26 mouse cellular contexts compared by ENCODE assay signal in genomic region chr17:12304658-12305057, GRCm38 (mm10).
"Had no signal": no experiment of that assay in that cellular context is flagged by ENCODE, and none has a peak within 500 bp of the region (broad histone marks: within the 10 kb centered on the region; RNA-seq: fewer than 3 reads in every experiment).

No protein-coding gene starts in this region.

- H3K4me2 ChIP-seq: forebrain, embryonic 15.5 days; heart, embryonic 12.5 days; hindbrain, embryonic 12.5 days; hindbrain, embryonic 15.5 days; kidney, embryonic 15.5 days; limb, embryonic 12.5 days; liver, embryonic 11.5 days; liver, embryonic 13.5 days had no signal

- DNase-seq: forebrain, postnatal 0 days; gastrocnemius, postnatal 10 days; gastrocnemius, postnatal 25 days; heart, postnatal 4 days; kidney, adult 11 months; kidney, adult 2 months; kidney, adult 9 months; kidney, postnatal 14 days; kidney, postnatal 36 days; liver; liver, embryonic 13.5 days had no signal

- H3K36me3 ChIP-seq: forebrain, embryonic 15.5 days; heart, embryonic 12.5 days; hindbrain, embryonic 10.5 days; hindbrain, embryonic 12.5 days; hindbrain, embryonic 15.5 days; kidney, embryonic 15.5 days; limb, embryonic 10.5 days; liver, embryonic 13.5 days had no signal

- H3K9me3 ChIP-seq: forebrain, embryonic 15.5 days; heart, embryonic 12.5 days; hindbrain, embryonic 10.5 days; hindbrain, embryonic 12.5 days; hindbrain, embryonic 15.5 days; kidney, embryonic 15.5 days; limb, embryonic 10.5 days; limb, embryonic 12.5 days; liver, embryonic 13.5 days had no signal

- ATAC-seq: forebrain, embryonic 15.5 days; forebrain, postnatal 0 days; hindbrain, postnatal 0 days; intestine, embryonic 16.5 days had no signal

- H3K9ac ChIP-seq: forebrain, embryonic 15.5 days; forebrain, postnatal 0 days; heart, embryonic 12.5 days; hindbrain, embryonic 12.5 days; hindbrain, embryonic 15.5 days; kidney, embryonic 15.5 days; limb, embryonic 12.5 days; liver, embryonic 13.5 days had no signal

- H3K4me3 ChIP-seq: forebrain, embryonic 15.5 days; heart, adult 2 months; heart, embryonic 12.5 days; hindbrain, embryonic 10.5 days; hindbrain, embryonic 12.5 days; hindbrain, embryonic 15.5 days; kidney, embryonic 15.5 days; layer of hippocampus, adult 2 months; left cerebral cortex, adult 2 months; limb, embryonic 10.5 days; limb, embryonic 12.5 days; liver, embryonic 13.5 days had no signal

- H3K27me3 ChIP-seq: forebrain, embryonic 15.5 days; heart, embryonic 12.5 days; hindbrain, embryonic 12.5 days; hindbrain, embryonic 15.5 days; kidney, embryonic 15.5 days; limb, embryonic 12.5 days; liver, embryonic 13.5 days had no signal

- H3K27ac ChIP-seq: forebrain, embryonic 15.5 days; heart, adult 2 months; hindbrain, embryonic 10.5 days; hindbrain, embryonic 12.5 days; hindbrain, embryonic 15.5 days; hindbrain, postnatal 0 days; kidney, embryonic 15.5 days; kidney, postnatal 0 days; layer of hippocampus, adult 2 months; left cerebral cortex, adult 2 months; limb, embryonic 10.5 days; limb, embryonic 12.5 days; liver, embryonic 13.5 days had no signal
